Mouse (Mus musculus) CD4-positive, CD25-positive, alpha-beta regulatory T cell (primary cell): ENCODE results near the gene Cyp2c23. TPM values are rescaled to one million over a fixed set of nuclear protein-coding genes. Genes with fewer than 3 reads are reported as not detected.

Experiments
- polyA plus RNA-seq: library from polyadenylated mRNA; unstranded; fragments of 100-300 nt; shearing (Covaris generic); gene quantifications from one replicate; pipeline ENCODE4 v1.2.1, GENCODE M21; 2017

Gene Cyp2c23
- polyA plus RNA-seq: not detected

GRCm38 (mm10) chr19:44028972-44029371 lies at the start of gene Cyp2c23:
Gene Cyp2c23, minus strand, starts transcription at chr19:44029208.

GRCm38 (mm10) chr19:44069121-44069913 lies 40.3 kb upstream of the Cyp2c23 start, which contains the start of gene Erlin1:
Gene Erlin1, minus strand, starts transcription at chr19:44069785.

GRCm38 (mm10) chr19:43986069-43986794 lies 42.8 kb downstream of the Cyp2c23 start, which contains the start of gene Cpn1:
Gene Cpn1, minus strand, starts transcription at chr19:43986556.

Other genes starting within 250 kb of the Cyp2c23 start
- gene Abcc2, start 247.0 kb downstream of the Cyp2c23 start, polyA plus RNA-seq: 0.07 TPM
- gene Dnmbp, start 89.0 kb downstream of the Cyp2c23 start, polyA plus RNA-seq: 7.3 TPM
- not detected for gene Cpn1, start 42.7 kb downstream of the Cyp2c23 start, polyA plus RNA-seq
- gene Erlin1, start 40.6 kb upstream of the Cyp2c23 start, polyA plus RNA-seq: 5.2 TPM
- 88.7 TPM for gene Chuk, start 78.3 kb upstream of the Cyp2c23 start, polyA plus RNA-seq
- gene Cwf19l1, start 106.7 kb upstream of the Cyp2c23 start, polyA plus RNA-seq: 34.2 TPM
- 119 TPM for gene Bloc1s2, start 117.2 kb upstream of the Cyp2c23 start, polyA plus RNA-seq
- gene Pkd2l1, start 163.2 kb upstream of the Cyp2c23 start, polyA plus RNA-seq: 0.08 TPM
- not detected for gene Scd3, start 174.1 kb upstream of the Cyp2c23 start, polyA plus RNA-seq